ENCODE assay signal across 14 mouse cellular contexts in the genomic region with DNA sequence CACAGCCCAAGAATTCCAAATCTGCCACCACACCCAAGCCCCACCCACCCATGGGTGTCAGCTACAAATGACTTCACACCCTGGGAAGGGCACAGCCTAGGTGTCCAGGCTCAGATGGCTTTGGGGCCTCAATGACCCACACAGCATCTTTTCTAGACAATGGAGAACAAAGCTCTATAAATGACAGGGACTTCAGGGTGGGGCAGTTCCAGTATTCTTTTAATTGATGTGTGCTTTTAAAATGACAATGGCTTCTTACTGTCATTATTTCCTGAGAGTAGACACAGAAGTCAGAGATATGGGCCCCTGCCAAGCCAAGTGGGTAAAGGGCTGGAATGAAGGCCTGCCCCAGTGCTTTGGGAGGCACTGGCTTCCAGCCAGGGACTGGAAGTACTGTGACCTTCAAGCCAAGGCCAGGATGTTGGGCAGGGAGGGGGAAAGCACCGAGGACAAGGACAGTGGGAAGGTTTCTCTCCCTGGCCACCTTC. TPM values are rescaled to one million over a fixed set of nuclear protein-coding genes. Genes with fewer than 3 reads are reported as not detected.
DNase-seq lines count a peak whose midpoint lies in the region; ATAC-seq lines count a peak whose summit lies in the region.
"Had no signal": no experiment of that assay in that cellular context is flagged by ENCODE, and none has a peak within 500 bp of the region (broad histone marks: within the 10 kb centered on the region; RNA-seq: fewer than 3 reads in every experiment).

No protein-coding gene starts in this region.

- H3K4me3 ChIP-seq in heart, embryonic 11.5 days (ENCODE audit: low read depth, low read length), result no peak overlapping the region
- H3K4me3 ChIP-seq: embryonic facial prominence, embryonic 13.5 days; left cerebral cortex, adult 2 months had no signal

- ATAC-seq in heart, embryonic 11.5 days (replicated peaks; ENCODE audit: insufficient number of reproducible peaks, low FRiP score, low TSS enrichment), result no peak
- ATAC-seq: forebrain, embryonic 16.5 days; hindbrain, postnatal 0 days had no signal

- H3K4me2 ChIP-seq in heart, embryonic 11.5 days, result no peak overlapping the region
- H3K4me2 ChIP-seq: embryonic facial prominence, embryonic 13.5 days had no signal

- 17% methylated on average over 1 of the region's 1 CpGs for WGBS in heart, embryonic 11.5 days (ENCODE audit: insufficient replicate concordance)

- H3K36me3 ChIP-seq in heart, embryonic 11.5 days (ENCODE audit: control insufficient read depth, insufficient read depth, low read length), result no peaks in the 10 kb centered on the region
- H3K36me3 ChIP-seq: embryonic facial prominence, embryonic 13.5 days had no signal

- peaks cover 5% of the 10 kb centered on the region; the same call in 1 of the 2 replicates for H3K4me1 ChIP-seq in heart, embryonic 11.5 days (ENCODE audit: control insufficient read depth, insufficient read depth, low read length)
- H3K4me1 ChIP-seq: embryonic facial prominence, embryonic 13.5 days had no signal

- H3K27ac ChIP-seq in heart, embryonic 11.5 days (ENCODE audit: low read depth, low read length), result no peak overlapping the region
- H3K27ac ChIP-seq: embryonic facial prominence, embryonic 13.5 days; hindbrain, postnatal 0 days; left cerebral cortex, adult 2 months; liver, embryonic 14.5 days had no signal

- H3K9me3 ChIP-seq in heart, embryonic 11.5 days (replicated peaks; ENCODE audit: control insufficient read depth, low read length), result no peaks in the 10 kb centered on the region
- H3K9me3 ChIP-seq: embryonic facial prominence, embryonic 13.5 days had no signal

- DNase-seq in heart, adult 18-20 months, result peak; percentile 83 to 86
- peak; percentile 36 to 58 for DNase-seq in adrenal gland, postnatal 4 days (ENCODE audit: low spot score in 2 of 2)
- DNase-seq in kidney, adult 8-10 months, result peak; percentile 74 to 80
- peak; percentile 87 for DNase-seq in lung, postnatal 36 days
- DNase-seq in cerebellum, postnatal 4 days (ENCODE audit: low spot score in 2 of 2), result no peak
- DNase-seq in c-Kit-positive CD71-positive TER-119-positive erythroid progenitor cells, embryonic 14.5 days (ENCODE audit: low spot score), result no peak
- DNase-seq in layer of hippocampus, adult 9-10 months (ENCODE audit: low spot score), result no peak
- DNase-seq: cerebellum, adult 11 months had no signal

- no peak overlapping the region for H3K9ac ChIP-seq in heart, embryonic 11.5 days (ENCODE audit: low read depth, low read length)
- H3K9ac ChIP-seq: embryonic facial prominence, embryonic 13.5 days; liver, embryonic 14.5 days had no signal

- H3K27me3 ChIP-seq in heart, embryonic 11.5 days (ENCODE audit: control insufficient read depth, insufficient read depth, low read length), result no peaks in the 10 kb centered on the region

RNA-seq across cellular contexts. Expression of a gene that starts 20.5 kb away (rescaled TPM):
- 10 to 100 TPM; 18.4 to 22.6 TPM for total RNA-seq in heart, adult 18-20 months (2021)
- 0.82 and 0.86 TPM in 2 replicates for polyA plus RNA-seq in heart, embryonic 11.5 days (2014; fragmentation: Nextera tagmentation; extraction: Ambion mirVana)
- 1 to 10 TPM; 2.8 to 3.0 TPM for total RNA-seq in adrenal gland, postnatal 4 days (2021)

Comparison
In these comparisons a context has a peak if more than half of its experiments do, and no peak if none do; other contexts are left out.
1. DNase-seq: peak in heart, adult 18-20 months (2 of 2), adrenal gland, postnatal 4 days (2 of 2), kidney, adult 8-10 months (2 of 2) and lung, postnatal 36 days (single experiment); none in cerebellum, postnatal 4 days (0 of 2), c-Kit-positive CD71-positive TER-119-positive erythroid progenitor cells, embryonic 14.5 days (single experiment) and layer of hippocampus, adult 9-10 months (single experiment).
2. RNA of a gene that starts 20.5 kb away (total RNA-seq): 18.4 to 22.6 TPM in heart, adult 18-20 months; 2.8 to 3.0 TPM in adrenal gland, postnatal 4 days; every median in the first group is over 4 times any median in the second.